Mouse (Mus musculus) lung, postnatal 0 days (tissue): ENCODE data around the gene Esyt1.

Experiments
- CTCF ChIP-seq: IDR thresholded peaks from 2 replicates; pipeline ENCODE4 v1.5.1; 2016; ENCODE audit warnings: antibody characterized with exemption, mild to moderate bottlenecking
- EP300 ChIP-seq: IDR thresholded peaks from 2 replicates; pipeline ENCODE4 v1.6.1; 2016; ENCODE audit warnings: antibody characterized with exemption, mild to moderate bottlenecking, control low read depth

- TF ChIP-seq CTCF (no peak), EP300 (no peak)
Observed at GRCm38 (mm10) chr10:128520591-128520990, 5.1 kb downstream of the Esyt1 start.
